Mouse (Mus musculus) liver, embryonic 14.5 days (tissue): Measurements from ENCODE around the gene Ddx52. TPM values are rescaled to one million over a fixed set of nuclear protein-coding genes. Genes with fewer than 3 reads are reported as not detected.
A peak's percentile ranks its signal among the peaks of the same experiment; 100 is the strongest.

ENCODE experiments used
- ATAC-seq: fragments of 200-750 bp; cut with Nextera tagmentation; 2 replicates; pipeline ENCODE4 v1.8.0; 2017; ENCODE audit warnings: moderate number of reproducible peaks, mild to moderate bottlenecking, moderate library complexity; ENCODE audit not compliant: insufficient read depth
- DNase-seq, 3 experiments: peaks; one replicate each; pipeline ENCODE4 v3.0.0-alpha.2; 2012 to 2013; ENCODE audit warnings: low read depth in 3 of 3, low spot score in 3 of 3
- H3K27ac ChIP-seq: fragments of 300-500 bp; sonication (generic); 2 replicates; pipeline ENCODE4 v1.5.1; 2014; ENCODE audit warnings: moderate library complexity, mild to moderate bottlenecking, control low read depth, inconsistent platforms
- H3K27me3 ChIP-seq: fragments of 300-500 bp; sonication (generic); 2 replicates; pipeline ENCODE4 v1.6.1; 2014; ENCODE audit warnings: mild to moderate bottlenecking, low read length, moderate library complexity; ENCODE audit not compliant: control insufficient read depth, insufficient read depth
- H3K36me3 ChIP-seq: fragments of 300-500 bp; sonication (generic); replicated peaks from 2 replicates; pipeline ENCODE4 v1.6.1; 2014; ENCODE audit warnings: low read depth; ENCODE audit not compliant: control insufficient read depth, insufficient read depth
- H3K4me1 ChIP-seq, 2 experiments: fragments of 200-500 bp in 1 of 2; fragments of 300-500 bp in 1 of 2; sonication (generic) in 1 of 2; replicated peaks; 2 replicates each; pipeline ENCODE4 v1.6.1; 2012 to 2014; ENCODE audit warnings: antibody characterized with exemption in 1 of 2, inconsistent platforms in 1 of 2, low read length in 1 of 2; ENCODE audit not compliant: control insufficient read depth in 2 of 2, insufficient read depth in 2 of 2
- H3K4me2 ChIP-seq: fragments of 300-500 bp; sonication (generic); 2 replicates; pipeline ENCODE4 v1.6.1; 2014; ENCODE audit warnings: low read depth, mild to moderate bottlenecking, control low read depth, moderate library complexity
- H3K4me3 ChIP-seq, 2 experiments: fragments of 200-500 bp in 1 of 2; fragments of 300-500 bp in 1 of 2; sonication (generic) in 1 of 2; 2 replicates each; pipeline ENCODE4 v1.5.1; 2012 to 2014; ENCODE audit warnings: low read depth in 2 of 2, low read length in 2 of 2, mild to moderate bottlenecking in 2 of 2, control low read depth in 1 of 2, inconsistent platforms in 1 of 2, moderate library complexity in 1 of 2; ENCODE audit not compliant: insufficient read depth in 1 of 2
- H3K9ac ChIP-seq: fragments of 300-500 bp; sonication (generic); replicated peaks from 2 replicates; pipeline ENCODE4 v1.6.1; 2014; ENCODE audit warnings: mild to moderate bottlenecking, control low read depth, moderate library complexity
- H3K9me3 ChIP-seq: fragments of 300-500 bp; sonication (generic); 2 replicates; pipeline ENCODE4 v1.6.1; 2016; ENCODE audit warnings: low read length, mixed read lengths; ENCODE audit not compliant: control insufficient read depth
- CTCF ChIP-seq: IDR thresholded peaks from 2 replicates; pipeline ENCODE4 v1.5.1; 2016; ENCODE audit warnings: antibody characterized with exemption, low read depth, control low read depth
- EP300 ChIP-seq: IDR thresholded peaks from 2 replicates; pipeline ENCODE4 v1.6.1; 2016; ENCODE audit warnings: antibody characterized with exemption, low read depth
- WGBS: fragments of 180-500 bp; shearing (Covaris S2); extraction: QIAGEN DNeasy Blood & Tissue Kit; methylation state at CpG from one replicate; pipeline ENCODE4 v1.1.7; 2014; ENCODE audit not compliant: insufficient replicate concordance; 5-methylcytosine and 5-hydroxymethylcytosine counted together
- polyA plus RNA-seq, 2 experiments: library from polyadenylated mRNA; depleted of rRNA in 1 of 2; stranded (reverse) in 1 of 2; unstranded in 1 of 2; fragments of >200 nt; fragmentation: Nextera tagmentation in 1 of 2; extraction: Ambion mirVana in 1 of 2; gene quantifications; 2 replicates each; pipeline versions ENCODE4 v1.2.1 to v1.2.3; 2012 to 2014

Gene Ddx52
- polyA plus RNA-seq, 2 experiments = 8.6 to 16.6 TPM

GRCm38 (mm10) chr11:83967436-83968204 lies 25.8 kb downstream of the Ddx52 start:
- TF ChIP-seq CTCF (peak; percentile 39; the same call in 1 of the 2 replicates), EP300 (no peak)
- ATAC-seq (no peak), DNase-seq (peak in 2 of 3 experiments; percentile 42 to 46)
- Histone ChIP-seq H3K27me3 (no peaks in the 10 kb centered on the region), H3K27ac (no peak overlapping the region), H3K9me3 (no peaks in the 10 kb centered on the region), H3K4me1 (peaks cover 21 to 30% of the 10 kb centered on the region in 2 experiments), H3K4me3 (no peak overlapping the region), H3K36me3 (peaks cover 1% of the 10 kb centered on the region), H3K4me2 (peak overlapping the region; percentile 41), H3K9ac (peak overlapping the region; percentile 27; the same call in 1 of the 2 replicates)
- WGBS = 37% methylated on average over 8 of the region's 8 CpGs

- no peaks in the 10 kb centered on the region for H3K9me3 ChIP-seq
These were observed 26.3 kb downstream of the Ddx52 start for GRCm38 (mm10) chr11:83968205-83968575.

GRCm38 (mm10) chr11:83969040-83969439 lies 27.2 kb downstream of the Ddx52 start:
- Histone ChIP-seq H3K4me2 (no peak overlapping the region), H3K4me1 (peaks cover 21 to 27% of the 10 kb centered on the region in 2 experiments), H3K4me3 (no peak overlapping the region), H3K27ac (no peak overlapping the region), H3K9me3 (no peaks in the 10 kb centered on the region), H3K27me3 (no peaks in the 10 kb centered on the region), H3K9ac (no peak overlapping the region), H3K36me3 (no peaks in the 10 kb centered on the region; the same call in 1 of the 2 replicates)
- ATAC-seq (no peak), DNase-seq (no peak)
- TF ChIP-seq CTCF (no peak), EP300 (no peak)
- 78% methylated on average over 3 of the region's 3 CpGs for WGBS

More at GRCm38 (mm10) chr11:83968205-83968575, 26.3 kb downstream of the Ddx52 start:
- no peak overlapping the region for H3K4me2 ChIP-seq
- H3K4me3 ChIP-seq = no peak overlapping the region
- H3K27ac ChIP-seq = no peak overlapping the region
- ATAC-seq = no peak
- no peak overlapping the region for H3K9ac ChIP-seq
- 40% methylated on average over 6 of the region's 6 CpGs for WGBS
- DNase-seq = no peak
- H3K27me3 ChIP-seq = no peaks in the 10 kb centered on the region
- TF ChIP-seq EP300 = no peak
- no peak for TF ChIP-seq CTCF
- peaks cover 21 to 30% of the 10 kb centered on the region in 2 experiments for H3K4me1 ChIP-seq
- H3K36me3 ChIP-seq = no peaks in the 10 kb centered on the region; the same call in 1 of the 2 replicates

- ATAC-seq (no peak), DNase-seq (no peak)
- H3K4me3 ChIP-seq = no peak overlapping the region
- H3K27ac ChIP-seq = no peak overlapping the region
- H3K27me3 ChIP-seq = no peaks in the 10 kb centered on the region
- H3K4me2 ChIP-seq = peak overlapping the region; percentile 47
- peaks cover 5 to 17% of the 10 kb centered on the region in 2 experiments for H3K4me1 ChIP-seq
- no peaks in the 10 kb centered on the region for H3K9me3 ChIP-seq
- peaks cover 8% of the 10 kb centered on the region for H3K36me3 ChIP-seq
- 70% methylated on average over 7 of the region's 7 CpGs for WGBS
- TF ChIP-seq CTCF = no peak
- TF ChIP-seq EP300 = no peak
- no peak overlapping the region for H3K9ac ChIP-seq
These were observed 32.9 kb downstream of the Ddx52 start for GRCm38 (mm10) chr11:83974561-83975346.

- no peaks in the 10 kb centered on the region for H3K27me3 ChIP-seq
- peaks cover 16% of the 10 kb centered on the region for H3K36me3 ChIP-seq
- no peak overlapping the region for H3K9ac ChIP-seq
- no peak overlapping the region for H3K4me3 ChIP-seq
- WGBS = 21% methylated on average over 1 of the region's 1 CpGs
- no peak overlapping the region for H3K27ac ChIP-seq
- DNase-seq (no peak), ATAC-seq (peak; percentile 60; the same call in 1 of the 2 replicates)
- no peak for TF ChIP-seq CTCF
- peak; percentile 75 for TF ChIP-seq EP300
- peaks cover 5 to 17% of the 10 kb centered on the region in 2 experiments for H3K4me1 ChIP-seq
- peak overlapping the region; percentile 47 for H3K4me2 ChIP-seq
- no peaks in the 10 kb centered on the region for H3K9me3 ChIP-seq
These were observed 33.6 kb downstream of the Ddx52 start for GRCm38 (mm10) chr11:83975488-83975887.
